Comparison of ENCODE assay signal across 13 mouse cellular contexts in genomic region chr8:122355642-122356606, GRCm38 (mm10). TPM values are rescaled to one million over a fixed set of nuclear protein-coding genes. Genes with fewer than 3 reads are reported as not detected.
A peak's percentile ranks its signal among the peaks of the same experiment; 100 is the strongest.
DNase-seq lines count a peak whose midpoint lies in the region; ATAC-seq and TF ChIP-seq lines count a peak whose summit lies in the region.
"Had no signal": no experiment of that assay in that cellular context is flagged by ENCODE, and none has a peak within 500 bp of the region (broad histone marks: within the 10 kb centered on the region; RNA-seq: fewer than 3 reads in every experiment).

No protein-coding gene starts in this region.

- TF ChIP-seq POLR2A in lung, adult 2 months (IDR thresholded peaks at IDR 0.05; ENCODE audit: borderline replicate concordance, extremely low read depth, low read depth, low read length): no peak

- no peaks in the 10 kb centered on the region for H3K9me3 ChIP-seq in stomach, embryonic 14.5 days (ENCODE audit: control insufficient read depth, low read depth, low read length)
- no peaks in the 10 kb centered on the region for H3K9me3 ChIP-seq in heart, embryonic 11.5 days (replicated peaks; ENCODE audit: control insufficient read depth, low read length)
- H3K9me3 ChIP-seq in hindbrain, embryonic 13.5 days: no peaks in the 10 kb centered on the region

- no peaks in the 10 kb centered on the region; the same call in 1 of the 2 replicates for H3K4me1 ChIP-seq in lung, adult 2 months (ENCODE audit: control insufficient read depth, insufficient read depth, low read length)
- H3K4me1 ChIP-seq in stomach, embryonic 14.5 days (ENCODE audit: control insufficient read depth, insufficient read depth, low read length): no peaks in the 10 kb centered on the region
- no peaks in the 10 kb centered on the region for H3K4me1 ChIP-seq in heart, embryonic 11.5 days (ENCODE audit: control insufficient read depth, insufficient read depth, low read length)
- H3K4me1 ChIP-seq in hindbrain, embryonic 13.5 days (replicated peaks): peaks cover 9% of the 10 kb centered on the region; the same call in 1 of the 2 replicates

- no peaks in the 10 kb centered on the region for H3K36me3 ChIP-seq in stomach, embryonic 14.5 days (ENCODE audit: control insufficient read depth, insufficient read depth, low read length)
- no peaks in the 10 kb centered on the region for H3K36me3 ChIP-seq in heart, embryonic 11.5 days (ENCODE audit: control insufficient read depth, insufficient read depth, low read length)
- no peaks in the 10 kb centered on the region for H3K36me3 ChIP-seq in hindbrain, embryonic 13.5 days

- H3K27me3 ChIP-seq in stomach, embryonic 14.5 days (ENCODE audit: control insufficient read depth, insufficient read depth, low read length): no peaks in the 10 kb centered on the region
- H3K27me3 ChIP-seq in heart, embryonic 11.5 days (ENCODE audit: control insufficient read depth, insufficient read depth, low read length): peaks cover 22% of the 10 kb centered on the region
- peaks cover 46% of the 10 kb centered on the region for H3K27me3 ChIP-seq in hindbrain, embryonic 13.5 days

- no peak overlapping the region for H3K4me3 ChIP-seq in lung, adult 2 months (replicated peaks; ENCODE audit: extremely low read depth, low read depth, low read length)
- H3K4me3 ChIP-seq in stomach, embryonic 14.5 days (ENCODE audit: low read depth, low read length): no peak overlapping the region
- no peak overlapping the region for H3K4me3 ChIP-seq in heart, embryonic 11.5 days (ENCODE audit: low read depth, low read length)
- H3K4me3 ChIP-seq in hindbrain, embryonic 13.5 days: no peak overlapping the region

- TF ChIP-seq CTCF in lung, adult 2 months (IDR thresholded peaks at IDR 0.05; ENCODE audit: insufficient read depth, low read length): no peak

- peak; percentile 80 for ATAC-seq in frontal cortex, adult (ENCODE audit: low TSS enrichment)
- ATAC-seq in stomach, embryonic 14.5 days (ENCODE audit: insufficient number of reproducible peaks, insufficient read depth, low FRiP score, low read depth): peak; percentile 64; the same call in 1 of the 2 replicates
- no peak for ATAC-seq in heart, embryonic 11.5 days (replicated peaks; ENCODE audit: insufficient number of reproducible peaks, low FRiP score, low TSS enrichment)
- no peak for ATAC-seq in hindbrain, embryonic 13.5 days (ENCODE audit: low FRiP score)

- no peak overlapping the region for H3K4me2 ChIP-seq in stomach, embryonic 14.5 days (replicated peaks; ENCODE audit: low read depth, low read length)
- no peak overlapping the region for H3K4me2 ChIP-seq in heart, embryonic 11.5 days
- H3K4me2 ChIP-seq in hindbrain, embryonic 13.5 days: no peak overlapping the region

- H3K9ac ChIP-seq in stomach, embryonic 14.5 days (replicated peaks; ENCODE audit: low read depth, low read length): no peak overlapping the region
- H3K9ac ChIP-seq in heart, embryonic 11.5 days (ENCODE audit: low read depth, low read length): no peak overlapping the region
- H3K9ac ChIP-seq in hindbrain, embryonic 13.5 days: no peak overlapping the region
- H3K9ac ChIP-seq: liver, embryonic 14.5 days had no signal

- H3K27ac ChIP-seq in stomach, embryonic 14.5 days (ENCODE audit: low read length): no peak overlapping the region
- no peak overlapping the region for H3K27ac ChIP-seq in heart, embryonic 11.5 days (ENCODE audit: low read depth, low read length)
- H3K27ac ChIP-seq in hindbrain, embryonic 13.5 days: no peak overlapping the region
- H3K27ac ChIP-seq: liver, embryonic 14.5 days had no signal

- 58% methylated on average over 9 of the region's 9 CpGs for WGBS in lung, adult 2 months
- 58% methylated on average over 9 of the region's 9 CpGs for WGBS in stomach, embryonic 14.5 days
- 60% methylated on average over 9 of the region's 9 CpGs for WGBS in heart, embryonic 11.5 days (ENCODE audit: insufficient replicate concordance)
- 78% methylated on average over 9 of the region's 9 CpGs for WGBS in hindbrain, embryonic 13.5 days

- no peak for DNase-seq in frontal cortex, postnatal 10 days (ENCODE audit: low spot score in 2 of 2)
- DNase-seq in lung, postnatal 36 days: peak; percentile 45
- DNase-seq in lung, adult 2 months: no peak
- peak; percentile 80 to 84 for DNase-seq in frontal cortex, adult 2 months (ENCODE audit: extremely low spot score in 1 of 2, low spot score in 1 of 2)
- DNase-seq: B cell, adult 2 months; thymus, postnatal 36 days had no signal

RNA-seq across cellular contexts. Expression of gene Trhr2, which starts 4.6 kb away (rescaled TPM):
- not detected in 2 replicates for polyA plus RNA-seq in lung, adult 2 months (2012; rRNA removed)
- 4.8 TPM in 2 replicates for polyA plus RNA-seq in frontal cortex, adult 2 months (2012; rRNA removed)
- polyA plus RNA-seq in stomach, embryonic 14.5 days (2014; fragmentation: Nextera tagmentation; extraction: Ambion mirVana): not detected in 2 replicates
- polyA plus RNA-seq in heart, embryonic 11.5 days (2014; fragmentation: Nextera tagmentation; extraction: Ambion mirVana): not detected in 2 replicates
- polyA plus RNA-seq in hindbrain, embryonic 13.5 days (2015; fragmentation: Nextera tagmentation; extraction: Ambion mirVana): not detected in 2 replicates
- polyA plus RNA-seq: heart, embryonic 16.5 days; large intestine, adult 2 months; liver, embryonic 14.5 days had no signal

RNA-seq across cellular contexts. Expression of gene Zc3h18, which starts 20.5 kb away (rescaled TPM):
- 26.8 and 29.1 TPM in 2 replicates for polyA plus RNA-seq in lung, adult 2 months (2012; rRNA removed)
- 35.1 and 36.1 TPM in 2 replicates for polyA plus RNA-seq in frontal cortex, adult 2 months (2012; rRNA removed)
- 30.5 and 34.8 TPM in 2 replicates for polyA plus RNA-seq in stomach, embryonic 14.5 days (2014; fragmentation: Nextera tagmentation; extraction: Ambion mirVana)
- polyA plus RNA-seq in heart, embryonic 11.5 days (2014; fragmentation: Nextera tagmentation; extraction: Ambion mirVana): 22.2 and 26.8 TPM in 2 replicates
- polyA plus RNA-seq in hindbrain, embryonic 13.5 days (2015; fragmentation: Nextera tagmentation; extraction: Ambion mirVana): 38.0 and 38.5 TPM in 2 replicates

Comparison
In these comparisons a context has a peak if more than half of its experiments do, and no peak if none do; other contexts are left out.
1. DNase-seq: peak in lung, postnatal 36 days (single experiment) and frontal cortex, adult 2 months (2 of 2); none in frontal cortex, postnatal 10 days (0 of 2) and lung, adult 2 months (single experiment).
2. ATAC-seq: peak in frontal cortex, adult (single experiment) and stomach, embryonic 14.5 days (single experiment); none in heart, embryonic 11.5 days (single experiment) and hindbrain, embryonic 13.5 days (single experiment).